Mouse (Mus musculus): ENCODE results near the gene Mylk2. TPM values are rescaled to one million over a fixed set of nuclear protein-coding genes. Genes with fewer than 3 reads are reported as not detected.

Mylk2 gene
- total RNA-seq, 2 experiments from 2014 or later = not detected

DNA sequence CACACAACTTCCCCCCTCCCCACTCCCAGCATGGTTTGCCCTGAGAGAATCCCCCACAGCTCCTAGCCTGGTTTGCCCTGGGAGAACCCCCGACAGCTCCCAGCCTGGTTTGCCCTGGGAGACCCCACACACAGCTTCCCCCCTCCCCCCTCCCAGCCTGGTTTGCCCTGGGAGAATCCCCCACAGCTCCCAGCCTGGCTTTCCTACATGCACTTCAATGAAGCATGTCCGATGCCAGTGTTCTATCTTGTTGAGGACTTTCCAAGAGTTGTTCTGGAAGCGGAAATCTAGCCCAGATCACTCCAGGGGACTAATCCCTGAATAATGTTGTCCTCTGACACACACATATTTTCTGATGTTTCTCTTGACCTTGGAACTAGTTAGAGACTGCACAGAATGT is 8.5 kb upstream of the Mylk2 start:
- DNase-seq (ENCODE audit: extremely low spot score in 1 of 2, low spot score in 2 of 2) = no peak
- no peak for TF ChIP-seq CTCF (IDR thresholded peaks at IDR 0.05)
- intact Hi-C loops (cut with DNase I) = no loop called here
- H3K27ac ChIP-seq = no peak overlapping the region
- no peak overlapping the region for H3K4me3 ChIP-seq

GRCm38 (mm10) chr2:152903586-152903985 is 7.6 kb upstream of the Mylk2 start:
- no peak overlapping the region for H3K27ac ChIP-seq
- TF ChIP-seq CTCF (IDR thresholded peaks at IDR 0.05) = no peak
- intact Hi-C loops (cut with DNase I) = no loop called here
- H3K4me3 ChIP-seq = no peak overlapping the region
- no peak for DNase-seq (ENCODE audit: extremely low spot score in 1 of 2, low spot score in 2 of 2)

- intact Hi-C loops (cut with DNase I) = no loop called here
- no peak overlapping the region for H3K4me3 ChIP-seq
- no peak overlapping the region for H3K27ac ChIP-seq
- DNase-seq (ENCODE audit: extremely low spot score in 1 of 2, low spot score in 2 of 2) = no peak
- no peak for TF ChIP-seq CTCF (IDR thresholded peaks at IDR 0.05)
Measured at GRCm38 (mm10) chr2:152904127-152904643, 7.0 kb upstream of the Mylk2 start.

- Histone ChIP-seq H3K4me3 (no peak overlapping the region), H3K27ac (no peak overlapping the region)
- intact Hi-C loops (cut with DNase I) = no loop called here
- no peak for TF ChIP-seq CTCF (IDR thresholded peaks at IDR 0.05)
- DNase-seq (ENCODE audit: extremely low spot score in 1 of 2, low spot score in 2 of 2) = no peak
Measured at GRCm38 (mm10) chr2:152905036-152905829, 5.9 kb upstream of the Mylk2 start.

DNA sequence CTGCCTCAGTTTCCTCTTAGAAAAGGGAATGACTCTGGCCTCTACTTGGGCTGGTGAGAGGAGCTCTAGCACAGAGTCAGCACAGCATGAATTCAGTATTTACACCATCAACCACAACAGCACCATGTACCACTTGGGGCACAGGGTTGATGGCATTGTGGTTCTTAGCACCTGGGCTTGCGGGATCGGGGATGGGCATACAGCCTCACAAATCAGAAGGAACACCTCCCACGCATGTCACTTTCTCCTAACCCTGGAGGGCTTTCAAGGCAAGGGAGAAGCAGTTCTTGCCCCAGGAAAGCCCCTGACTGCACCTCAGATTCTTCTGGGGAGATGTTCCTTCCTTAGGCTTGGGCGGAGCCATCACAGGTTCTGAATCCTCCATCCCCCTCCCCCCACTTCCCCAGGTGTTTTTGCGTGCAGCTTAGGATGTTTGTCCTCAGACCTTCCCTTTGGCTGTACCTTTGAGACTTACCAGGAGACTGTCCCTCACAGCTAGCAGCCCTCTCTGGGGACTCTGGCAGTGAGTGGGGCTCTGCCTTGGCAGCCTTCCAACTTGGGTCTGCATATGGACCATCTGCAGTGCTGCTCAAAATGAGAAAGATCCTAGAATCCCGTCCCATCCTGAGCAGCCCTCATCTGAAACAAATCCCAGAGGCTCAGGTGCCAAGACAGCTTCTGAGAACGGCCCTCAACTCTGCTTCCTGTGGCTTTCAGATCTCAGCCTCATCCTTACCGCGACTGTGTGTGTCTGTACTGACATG is 4.7 kb upstream of the Mylk2 start:
- intact Hi-C loops (cut with DNase I) = no loop called here
- no peak for TF ChIP-seq CTCF (IDR thresholded peaks at IDR 0.05)
- Histone ChIP-seq H3K27ac (no peak overlapping the region), H3K4me3 (no peak overlapping the region)
- DNase-seq (ENCODE audit: extremely low spot score in 1 of 2, low spot score in 2 of 2) = no peak

- H3K4me3 ChIP-seq = no peak overlapping the region
- no peak overlapping the region for H3K27ac ChIP-seq
- no peak for TF ChIP-seq CTCF (IDR thresholded peaks at IDR 0.05)
- intact Hi-C loops (cut with DNase I) = no loop called here
- no peak for DNase-seq (ENCODE audit: extremely low spot score in 1 of 2, low spot score in 2 of 2)
Measured at GRCm38 (mm10) chr2:152907114-152907943, 3.8 kb upstream of the Mylk2 start.

DNA sequence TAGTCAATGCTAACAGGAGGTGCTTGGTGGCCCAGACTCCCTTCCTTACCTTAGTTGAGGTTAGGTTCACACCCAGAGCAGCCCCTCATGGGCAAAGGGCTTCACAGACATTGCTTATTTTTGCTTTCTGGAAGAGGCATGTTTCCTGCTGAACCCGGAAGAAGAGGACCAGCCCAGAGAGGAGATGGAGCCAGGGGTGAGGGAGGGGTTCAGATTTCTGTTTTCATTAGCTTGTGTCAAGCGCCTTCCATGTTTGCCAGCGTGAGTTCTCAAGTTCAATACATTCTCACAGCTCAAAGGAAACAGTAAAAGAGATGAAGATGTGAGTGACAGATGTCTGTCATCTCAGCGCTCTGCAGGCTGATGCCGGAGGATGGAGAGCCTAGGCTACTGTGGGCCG is 1.3 kb upstream of the Mylk2 start:
- no peak overlapping the region for H3K27ac ChIP-seq
- intact Hi-C loops (cut with DNase I) = loop anchor here (10.0 kb wide), 2 partner anchors 495 to 675 kb away; no protein-coding TSS in a partner anchor
- no peak overlapping the region for H3K4me3 ChIP-seq
- DNase-seq (ENCODE audit: extremely low spot score in 1 of 2, low spot score in 2 of 2) = no peak
- no peak for TF ChIP-seq CTCF (IDR thresholded peaks at IDR 0.05)

- H3K27ac ChIP-seq = no peak overlapping the region
- no peak for DNase-seq (ENCODE audit: extremely low spot score in 1 of 2, low spot score in 2 of 2)
- intact Hi-C loops (cut with DNase I) = loop anchor here (10.0 kb wide), 2 partner anchors 493 to 673 kb away; no protein-coding TSS in a partner anchor
- TF ChIP-seq CTCF (IDR thresholded peaks at IDR 0.05) = no peak
- no peak overlapping the region for H3K4me3 ChIP-seq
Measured at GRCm38 (mm10) chr2:152911432-152911831, 280 bp downstream of the Mylk2 start.

DNA sequence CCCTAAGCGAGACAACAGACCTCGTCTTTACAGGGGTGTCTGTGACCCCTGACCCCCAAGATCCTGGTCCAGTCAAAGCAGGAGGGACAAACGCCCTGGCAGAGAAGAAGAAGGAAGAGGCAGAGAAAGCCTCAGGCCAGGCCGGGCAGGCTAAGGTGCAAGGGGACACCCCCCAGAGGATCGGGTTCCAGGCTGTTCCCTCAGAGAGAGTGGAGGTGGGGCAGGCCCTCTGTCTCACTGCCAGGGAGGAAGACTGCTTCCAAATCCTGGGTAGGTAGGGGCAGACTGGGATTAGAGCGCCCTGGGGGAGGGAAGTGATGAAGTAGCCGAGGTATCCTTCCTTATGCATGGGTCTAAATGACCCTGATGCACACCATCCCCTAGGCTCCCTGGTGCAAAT is 2.3 kb downstream of the Mylk2 start:
- no peak for DNase-seq (ENCODE audit: extremely low spot score in 1 of 2, low spot score in 2 of 2)
- Histone ChIP-seq H3K27ac (no peak overlapping the region), H3K4me3 (no peak overlapping the region)
- intact Hi-C loops (cut with DNase I) = loop anchor here (10.0 kb wide), 2 partner anchors 491 to 671 kb away; no protein-coding TSS in a partner anchor
- TF ChIP-seq CTCF (IDR thresholded peaks at IDR 0.05) = no peak

- intact Hi-C loops (cut with DNase I) = loop anchor here (1.0 to 10.0 kb wide), 5 partner anchors 101 to 670 kb away; partner anchors contain the start of gene Pdrg1
- H3K4me3 ChIP-seq = peak overlapping the region; percentile 30
- TF ChIP-seq CTCF (IDR thresholded peaks at IDR 0.05) = peak; percentile 95
- DNase-seq (ENCODE audit: extremely low spot score in 1 of 2, low spot score in 2 of 2) = peak; percentile 86 to 92
- no peak overlapping the region for H3K27ac ChIP-seq
Measured at GRCm38 (mm10) chr2:152914310-152915120, 3.4 kb downstream of the Mylk2 start.

Measured in left cerebral cortex, adult 2 months (tissue).